Mouse (Mus musculus) granulocyte monocyte progenitor cell, adult 5-6 weeks (primary cell): ENCODE measurements at regions not wholly inside any gene's neighbourhood (a gene's known extent, or its start where the extent isn't known, plus 50 kb on each side); places are given as distances from the start of the nearest gene placed in this dataset.
A peak's percentile ranks its signal among the peaks of the same experiment; 100 is the strongest.
"Not testable (repeated sequence)": the region's sequence is repeated elsewhere in the genome, so short reads cannot be mapped to it uniquely, and the experiment has no call there.

Experiments
- ATAC-seq: replicated peaks from 2 replicates; pipeline ENCODE4 v1.8.0; 2016; ENCODE audit warnings: mild to moderate bottlenecking, moderate TSS enrichment, inconsistent platforms; ENCODE audit not compliant: poor library complexity, severe bottlenecking

GRCm38 (mm10) chr12:71693346-71694038 lies 137.4 kb upstream of the Daam1 start:
- peak; percentile 72 for ATAC-seq

- ATAC-seq, result no peak
These were observed 129.1 kb upstream of the Daam1 start for GRCm38 (mm10) chr12:71701753-71702152.

GRCm38 (mm10) chr12:71702181-71702580 lies 128.7 kb upstream of the Daam1 start:
- ATAC-seq, result no peak

- no peak for ATAC-seq
These were observed 127.6 kb upstream of the Daam1 start for GRCm38 (mm10) chr12:71703146-71703902.

GRCm38 (mm10) chr12:71704431-71704830 lies 126.4 kb upstream of the Daam1 start:
- ATAC-seq, result no peak

GRCm38 (mm10) chr12:71707727-71708369 lies 123.0 kb upstream of the Daam1 start:
- peak; percentile 70 for ATAC-seq

GRCm38 (mm10) chr12:71714606-71715005 lies 116.3 kb upstream of the Daam1 start:
- ATAC-seq, result no peak

GRCm38 (mm10) chr12:71718412-71718811 lies 112.5 kb upstream of the Daam1 start:
- ATAC-seq, result not testable (repeated sequence)

- no peak for ATAC-seq
These were observed 112.0 kb upstream of the Daam1 start for GRCm38 (mm10) chr12:71718911-71719310.

- no peak for ATAC-seq
These were observed 105.7 kb upstream of the Daam1 start for GRCm38 (mm10) chr12:71725140-71725539.

- no peak for ATAC-seq
These were observed 105.1 kb upstream of the Daam1 start for GRCm38 (mm10) chr12:71725713-71726336.

- no peak for ATAC-seq
These were observed 87.5 kb upstream of the Daam1 start for GRCm38 (mm10) chr12:71743345-71743744.

- no peak for ATAC-seq
These were observed 84.9 kb upstream of the Daam1 start for GRCm38 (mm10) chr12:71746011-71746410.

- ATAC-seq, result no peak
These were observed 83.5 kb upstream of the Daam1 start for GRCm38 (mm10) chr12:71747386-71747785.

GRCm38 (mm10) chr12:71747831-71748368 lies 83.0 kb upstream of the Daam1 start:
- no peak for ATAC-seq

- peak; percentile 74 for ATAC-seq
These were observed 82.1 kb upstream of the Daam1 start for GRCm38 (mm10) chr12:71748731-71749130.

- no peak for ATAC-seq
These were observed 81.2 kb upstream of the Daam1 start for GRCm38 (mm10) chr12:71749668-71750067.

- no peak for ATAC-seq
These were observed 78.1 kb upstream of the Daam1 start for GRCm38 (mm10) chr12:71752741-71753260.

GRCm38 (mm10) chr12:71753276-71753675 lies 77.6 kb upstream of the Daam1 start:
- ATAC-seq, result no peak

- ATAC-seq, result no peak
These were observed 67.7 kb upstream of the Daam1 start for GRCm38 (mm10) chr12:71763194-71763593.
